Mouse (Mus musculus) ZHBTc4 (cell line): ENCODE measurements around the gene Pkd1.

ENCODE experiments used
- DNase-seq: peaks from one replicate; pipeline ENCODE4 v3.0.0-alpha.2; 2011; ENCODE audit warnings: low read depth, low spot score

Gene Pkd1

DNA sequence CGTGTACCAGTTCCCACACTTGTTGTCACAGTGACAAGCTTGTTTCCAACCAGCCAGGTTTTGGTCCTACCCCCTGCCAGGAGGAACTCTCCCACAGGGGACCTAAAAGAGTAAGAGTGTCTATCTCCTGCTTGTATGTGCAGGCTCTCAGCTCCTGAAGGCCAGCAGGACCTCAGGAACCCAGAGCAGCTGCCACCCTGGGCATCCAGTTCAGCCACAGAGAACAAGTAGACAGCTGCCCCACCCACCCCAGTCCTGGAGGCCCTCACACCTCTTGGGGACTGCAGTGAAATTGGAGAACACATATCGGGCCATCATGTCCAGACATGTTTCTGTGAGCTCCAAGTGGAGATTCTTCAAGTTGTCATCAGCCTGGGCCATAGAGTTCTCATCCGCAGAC lies 54.9 kb downstream of the Pkd1 start:
- DNase-seq = peak; percentile 48

DNA sequence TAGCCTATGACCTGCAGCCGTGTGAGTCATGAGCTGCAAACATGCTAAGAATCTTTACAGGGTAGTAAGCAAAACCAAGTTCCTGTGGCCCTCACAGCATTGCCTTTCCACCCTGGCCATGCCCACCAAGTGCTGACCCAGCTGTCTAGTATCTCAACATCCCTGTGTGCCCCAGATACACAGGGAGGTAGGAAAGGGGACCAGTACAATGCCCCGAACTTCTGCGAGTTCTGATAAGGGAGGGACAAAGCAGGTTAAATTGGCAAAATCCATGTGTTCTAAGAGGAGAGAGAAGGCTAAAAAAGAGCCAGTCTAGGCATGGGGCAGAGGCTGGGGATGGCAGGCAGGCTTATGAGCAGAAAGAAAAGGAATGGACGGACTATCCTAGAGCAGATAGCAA lies 58.7 kb downstream of the Pkd1 start:
- DNase-seq = no peak

DNA sequence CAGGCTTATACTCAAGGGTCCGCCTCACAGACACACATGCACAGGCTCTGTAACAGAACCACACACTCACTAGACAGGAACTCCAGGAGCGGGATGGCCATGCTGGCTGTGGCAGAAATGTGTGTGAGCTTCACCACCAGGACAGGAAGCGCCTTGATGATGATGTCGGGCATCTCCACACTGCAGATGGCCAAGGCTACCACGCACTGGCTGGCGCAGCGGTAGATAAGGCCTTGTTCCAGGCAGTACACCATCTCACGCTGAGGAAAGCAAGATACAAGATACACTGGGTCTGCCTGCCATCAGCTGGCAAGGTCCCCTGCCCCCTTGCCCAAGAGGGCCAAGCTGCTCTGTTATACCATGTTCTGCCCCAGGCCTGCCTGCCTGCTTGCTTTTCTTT lies 59.2 kb downstream of the Pkd1 start:
- DNase-seq = no peak

DNA sequence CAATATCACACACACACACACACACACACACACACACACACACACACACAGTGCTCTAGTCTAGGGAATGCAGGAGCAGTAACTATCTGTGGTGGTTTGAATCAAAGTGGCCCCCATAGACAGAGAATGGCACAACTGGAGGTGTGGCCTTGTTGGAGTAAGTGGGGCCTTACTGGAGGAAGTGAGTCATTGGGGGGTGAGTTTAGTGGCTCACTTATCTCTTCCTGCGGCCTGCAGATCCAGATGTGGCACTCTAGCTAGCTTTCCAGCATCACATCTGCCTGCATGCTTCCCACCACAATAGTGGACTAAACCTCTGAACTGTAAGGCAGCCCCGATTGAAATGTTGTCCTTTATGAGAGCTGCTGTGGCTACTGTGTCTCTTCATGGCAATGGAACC lies 61.1 kb downstream of the Pkd1 start:
- DNase-seq = no peak

DNA sequence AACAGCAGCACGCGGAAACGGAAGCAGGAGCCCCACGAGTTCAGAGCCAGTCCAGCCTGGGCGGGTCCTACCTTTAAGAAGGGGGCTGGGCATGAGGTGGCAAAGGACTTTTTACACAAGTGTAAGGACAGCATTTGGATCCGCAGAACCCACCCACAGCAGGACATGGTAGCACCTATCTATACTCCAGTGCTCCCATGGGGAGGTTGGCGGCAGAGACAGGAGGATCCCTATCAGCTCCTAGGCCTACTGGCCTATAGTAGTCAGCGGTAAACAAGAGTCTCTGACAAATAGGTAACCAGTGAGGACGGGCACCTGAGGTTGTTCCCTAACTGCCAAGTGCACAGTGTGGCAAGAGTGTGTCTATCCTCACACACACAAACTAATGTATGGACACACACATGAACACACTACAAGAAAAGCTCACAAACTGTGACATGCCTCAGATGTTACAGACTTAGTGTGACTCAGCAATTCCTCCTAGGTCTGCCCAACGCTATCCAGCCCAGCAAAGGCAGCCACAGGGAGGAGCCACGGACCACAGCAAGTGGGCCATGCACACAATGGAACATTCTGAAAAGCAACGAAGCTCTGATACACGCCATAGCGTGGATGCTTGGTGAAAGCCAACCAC lies 68.0 kb downstream of the Pkd1 start:
- DNase-seq = peak; percentile 68

DNA sequence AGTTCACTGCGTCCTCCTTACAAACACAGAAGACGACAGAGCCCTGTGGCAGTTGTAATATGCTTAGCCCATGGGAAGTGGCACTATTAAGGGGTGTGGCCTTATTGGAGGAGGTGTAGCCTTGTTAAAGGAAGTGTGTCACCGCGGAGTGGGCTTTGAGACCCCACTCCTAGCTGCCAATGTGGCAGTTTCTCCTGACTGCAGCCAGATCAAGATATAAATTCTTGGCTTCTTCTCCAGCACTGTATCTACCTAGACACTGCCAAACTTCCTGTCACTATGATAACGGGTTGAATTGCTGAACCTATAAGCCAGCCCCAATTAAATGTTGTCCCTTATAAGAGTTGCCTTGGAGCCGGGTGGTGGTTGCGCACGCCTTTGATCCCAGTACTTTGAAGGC lies 75.8 kb downstream of the Pkd1 start:
- DNase-seq = no peak

DNA sequence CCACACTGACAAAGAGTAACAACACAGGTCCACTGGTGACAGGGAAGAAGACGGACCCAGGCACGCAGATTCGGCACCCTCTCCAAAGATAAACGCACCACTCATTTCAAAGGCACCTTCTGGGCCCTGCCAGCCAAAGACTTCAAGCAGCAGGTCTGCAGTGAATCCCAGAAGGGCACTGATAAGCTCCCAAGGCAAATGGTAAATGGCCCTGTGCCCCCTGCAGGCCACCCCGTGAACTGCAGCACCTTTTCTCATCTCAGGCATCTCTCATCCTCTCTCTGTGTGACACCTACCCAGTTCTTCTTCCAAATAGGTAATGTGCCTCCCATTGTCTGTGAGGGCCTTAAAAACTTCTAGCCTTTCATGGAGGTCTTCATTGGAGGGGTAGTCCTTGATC lies 79.0 kb downstream of the Pkd1 start:
- DNase-seq = peak; percentile 85

DNA sequence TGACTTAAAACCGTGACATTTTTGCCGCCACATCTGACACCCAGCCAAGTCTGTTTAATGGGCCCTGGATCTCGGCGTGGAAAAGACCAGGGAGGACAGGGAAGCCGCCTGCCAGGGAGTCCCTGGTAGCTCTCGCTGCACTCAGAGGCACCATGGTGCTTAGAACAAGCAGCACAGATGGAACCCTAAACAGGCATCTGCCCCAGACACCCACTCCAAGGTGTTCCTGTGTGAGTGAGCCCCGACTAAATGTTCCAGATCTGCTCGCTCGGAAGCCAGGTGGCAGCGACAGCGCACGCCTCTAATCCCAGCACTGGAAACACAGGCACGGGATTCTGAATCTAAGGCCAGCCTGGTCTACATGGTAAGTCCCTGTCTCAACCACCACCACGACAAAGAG lies 80.4 kb downstream of the Pkd1 start:
- no peak for DNase-seq

DNA sequence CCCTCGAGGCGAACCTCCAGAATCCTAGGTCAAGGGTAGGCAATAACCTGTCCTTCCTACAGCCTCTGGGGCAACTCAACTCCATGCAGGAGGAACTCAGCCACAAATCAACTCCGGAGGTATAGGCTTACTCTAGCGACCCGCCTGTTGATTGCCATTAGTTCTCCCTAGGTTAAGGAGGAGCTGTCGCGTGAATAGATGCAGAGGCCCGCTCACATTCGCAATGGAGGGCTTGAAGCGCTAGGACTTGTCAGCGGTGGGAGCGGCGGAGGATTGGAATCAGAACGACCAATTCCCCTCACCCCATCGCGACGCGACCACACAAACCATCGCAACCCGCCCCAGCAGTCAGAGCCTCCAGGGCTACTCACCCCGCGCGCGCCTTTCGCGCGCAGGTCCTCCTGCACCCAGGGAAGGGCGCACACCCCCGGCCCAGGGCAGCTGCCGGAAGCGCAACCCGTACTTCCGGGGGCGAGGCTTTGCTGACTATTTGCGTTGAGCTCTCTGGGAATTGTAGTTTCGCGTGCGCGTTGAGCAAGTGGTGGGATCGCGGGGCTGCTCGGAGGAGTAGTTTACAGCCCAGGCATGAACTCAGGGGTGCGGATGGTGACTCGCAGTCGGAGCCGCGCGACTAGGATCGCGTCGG lies 82.7 kb downstream of the Pkd1 start, which contains the start of the genes Tsc2 and Nthl1:
Gene Tsc2, minus strand, starts transcription at position 464 of the 646 bp plus-strand sequence.
Gene Nthl1, plus strand, starts transcription at position 514 of the 646 bp plus-strand sequence.
- peak; percentile 96 for DNase-seq

DNA sequence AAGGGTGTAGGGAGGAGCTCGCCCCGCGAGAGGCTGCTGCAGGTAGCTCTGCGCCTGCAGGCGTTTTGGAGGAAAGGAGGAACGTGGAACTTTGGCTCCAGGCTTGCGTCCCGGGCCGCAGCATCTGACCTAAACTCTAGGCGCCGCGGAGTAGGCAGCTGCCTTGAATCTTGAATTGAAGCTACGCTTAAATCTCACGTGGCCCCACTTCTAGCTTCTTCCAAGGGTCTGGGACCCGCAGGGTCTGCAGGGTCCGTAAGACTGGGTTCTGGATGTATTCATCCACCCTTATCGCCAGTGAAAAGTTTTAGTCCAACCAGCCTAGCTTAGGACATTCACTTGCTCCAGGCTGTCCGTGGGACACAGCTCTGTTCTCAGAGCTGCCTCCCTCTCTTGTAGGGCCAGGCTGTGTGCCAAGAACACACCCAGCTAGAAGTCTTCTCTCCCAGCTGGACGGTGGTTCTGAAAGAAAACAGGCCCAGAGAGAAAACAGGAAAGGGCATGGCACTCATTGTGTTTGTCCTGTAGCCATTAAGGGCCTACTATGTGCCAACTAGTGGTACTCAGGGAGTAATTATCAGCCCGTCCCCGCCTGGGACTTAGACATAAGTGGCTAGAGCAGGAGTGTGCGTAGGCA lies 83.3 kb downstream of the Pkd1 start:
- peak; percentile 43 for DNase-seq

DNA sequence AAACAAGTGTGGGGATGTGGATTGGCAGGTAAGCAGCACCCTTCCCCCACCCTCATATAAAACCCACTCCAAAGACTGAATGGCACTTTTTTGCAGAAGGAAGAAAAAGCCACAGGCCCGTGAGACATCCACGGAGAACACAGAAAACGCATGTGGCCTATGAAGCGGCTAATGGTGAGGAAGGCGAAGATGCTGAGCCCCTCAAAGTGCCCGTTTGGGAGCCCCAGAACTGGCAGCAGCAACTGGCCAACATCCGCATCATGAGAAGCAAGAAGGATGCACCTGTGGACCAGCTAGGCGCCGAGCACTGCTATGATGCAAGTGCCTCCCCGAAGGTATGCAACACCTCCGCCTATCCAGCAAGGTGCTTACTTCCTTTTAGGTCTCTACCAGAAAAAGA lies 84.2 kb downstream of the Pkd1 start:
- DNase-seq = no peak

DNA sequence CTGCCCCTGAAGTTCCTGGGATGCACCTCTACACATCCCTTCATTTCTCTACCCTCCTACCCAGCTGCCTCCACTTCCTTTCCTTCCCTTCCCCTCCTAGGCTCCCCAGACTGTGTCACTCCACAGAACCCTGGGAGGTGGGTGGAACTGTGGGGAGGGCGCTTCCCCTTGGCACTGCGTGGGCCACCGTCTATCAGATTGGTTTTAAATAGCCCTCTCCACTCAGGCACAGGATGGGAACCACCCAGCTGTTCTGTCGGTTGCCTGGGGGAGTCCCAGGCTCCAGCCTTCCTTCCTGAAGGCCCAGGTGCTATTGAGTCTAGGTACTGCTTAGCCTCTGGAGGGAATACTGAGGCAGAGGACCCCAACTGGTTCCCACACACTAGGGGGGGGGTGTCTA lies 85.4 kb downstream of the Pkd1 start:
- DNase-seq = no peak

DNA sequence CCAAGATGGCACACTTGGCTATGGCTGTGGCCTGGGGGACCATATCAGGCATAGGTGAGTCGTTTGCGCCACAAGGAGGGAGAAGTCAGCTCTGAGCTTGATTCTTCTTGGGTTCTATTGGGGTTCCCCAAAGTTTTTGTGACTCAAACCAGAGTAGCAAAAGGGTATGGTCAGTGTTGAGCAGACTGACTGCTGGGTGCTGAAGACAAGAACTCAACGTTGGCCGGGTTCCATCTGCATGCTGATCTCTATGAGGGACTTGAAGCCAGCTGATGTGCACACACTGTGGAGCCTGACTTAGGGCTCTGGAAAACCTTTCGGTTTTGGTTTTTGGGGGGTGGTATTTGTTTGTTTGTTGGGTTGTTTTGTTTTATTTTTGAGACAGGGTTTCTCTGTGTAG lies 86.1 kb downstream of the Pkd1 start:
- no peak for DNase-seq

DNA sequence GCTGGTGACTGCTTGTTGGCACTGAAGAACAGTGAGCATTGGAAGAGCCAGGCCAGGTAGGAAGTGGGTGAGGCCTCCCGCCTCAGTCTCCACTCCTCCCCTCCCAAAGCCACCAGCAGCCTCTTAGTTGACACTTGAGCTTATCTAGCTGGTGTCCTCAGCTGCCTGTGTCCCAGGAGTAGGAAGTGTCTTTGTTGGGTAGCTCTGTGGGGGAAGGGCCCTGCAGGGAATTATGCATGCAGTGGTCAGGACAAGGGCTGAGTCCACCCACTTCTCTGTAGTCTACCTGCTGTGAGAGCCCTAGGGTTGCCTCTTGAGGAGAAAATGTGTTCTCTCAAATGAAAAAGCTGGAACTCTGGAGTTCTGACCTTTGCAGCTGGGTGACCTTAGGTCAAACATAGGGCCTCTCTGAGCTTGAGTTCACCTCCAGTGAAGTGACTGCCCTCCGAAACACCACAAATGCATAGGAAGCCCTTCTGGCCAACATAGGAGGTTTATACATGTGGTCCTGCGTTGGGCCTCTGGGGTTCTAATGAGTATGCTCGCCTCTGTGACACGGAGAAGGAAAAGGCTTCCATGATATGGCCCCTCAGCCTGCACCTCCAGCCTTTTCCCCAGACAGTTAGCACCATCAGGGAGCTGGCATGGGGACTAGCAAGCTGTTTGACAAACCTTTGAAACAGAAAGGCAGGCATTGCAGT lies 87.3 kb downstream of the Pkd1 start:
- peak; percentile 74 for DNase-seq

DNA sequence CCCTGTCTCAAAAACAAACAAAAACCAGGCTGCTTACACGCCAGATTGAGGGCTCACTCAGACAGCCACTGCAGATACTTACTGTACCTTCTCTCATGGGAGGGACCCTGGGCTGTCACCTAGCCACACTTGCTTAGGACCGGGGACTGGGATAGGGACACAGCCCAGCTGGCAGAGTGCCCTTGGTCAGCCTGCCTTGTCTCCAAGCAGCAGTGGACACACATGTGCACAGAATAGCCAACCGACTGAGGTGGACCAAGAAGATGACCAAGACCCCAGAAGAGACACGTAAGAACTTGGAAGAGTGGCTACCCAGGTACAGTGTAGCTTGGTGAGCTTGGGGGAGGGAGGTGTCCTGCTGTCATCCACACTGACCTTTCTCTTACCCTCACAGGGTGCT lies 88.6 kb downstream of the Pkd1 start:
- no peak for DNase-seq

DNA sequence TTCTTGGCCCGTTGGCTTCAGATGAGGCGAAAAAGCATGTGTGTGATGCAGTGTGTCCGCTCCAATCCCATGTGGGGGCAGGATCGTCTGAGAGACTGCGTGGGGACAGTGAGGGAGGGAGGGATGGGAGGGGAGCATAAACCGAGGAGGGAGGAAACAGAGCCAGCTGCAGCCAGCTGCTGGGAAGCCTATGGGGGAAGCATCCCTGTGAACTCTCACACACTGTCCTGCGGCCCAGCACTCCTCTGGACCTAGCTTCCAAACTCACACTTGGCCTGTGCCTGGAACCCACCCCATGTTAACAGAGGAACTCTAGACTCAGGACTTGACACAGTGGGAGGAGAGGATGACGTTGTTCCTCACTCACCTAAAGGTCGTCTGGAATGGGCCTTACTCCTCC lies 89.2 kb downstream of the Pkd1 start:
- no peak for DNase-seq

DNA sequence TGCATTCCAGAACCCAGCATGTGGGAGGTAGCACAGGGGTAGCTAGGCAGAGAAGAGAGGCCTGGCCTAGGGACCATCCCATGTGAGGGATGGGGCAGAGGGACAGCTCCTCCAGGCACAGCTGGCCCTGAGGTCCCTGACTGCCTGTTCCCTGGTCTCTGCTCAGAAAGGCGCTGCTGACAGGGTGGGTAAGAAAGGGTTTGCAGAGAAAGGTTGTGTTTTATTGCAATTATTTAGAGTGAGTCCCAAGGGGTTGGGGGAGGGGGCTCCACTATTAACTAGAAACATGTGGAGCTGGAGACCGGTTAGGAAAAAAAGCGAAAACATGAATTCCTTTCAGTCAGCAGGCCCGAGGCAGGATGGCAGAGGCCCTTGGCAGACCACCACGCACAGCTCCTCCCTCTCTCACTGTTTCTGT lies 89.9 kb downstream of the Pkd1 start:
- DNase-seq = no peak

DNA sequence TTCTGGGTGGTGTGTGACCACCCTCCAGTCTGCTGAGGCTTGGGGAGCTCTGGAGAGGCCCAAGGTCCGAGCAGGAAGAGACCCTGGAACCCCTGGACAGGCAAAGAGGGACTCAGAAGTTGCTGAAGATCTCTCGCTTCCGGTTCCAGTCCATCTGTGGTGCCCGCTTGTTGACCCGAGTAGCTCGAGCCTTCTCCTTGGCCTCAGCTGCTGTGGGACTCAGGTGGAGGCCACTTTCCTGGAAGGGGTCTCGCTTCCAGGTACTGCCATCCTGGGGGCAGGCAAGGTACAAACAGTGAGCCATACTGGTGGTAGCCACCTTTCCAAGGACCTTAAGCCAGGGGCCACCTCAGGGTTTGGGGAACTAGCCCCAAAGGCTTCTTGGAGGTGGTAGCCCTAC lies 90.5 kb downstream of the Pkd1 start:
- no peak for DNase-seq

DNA sequence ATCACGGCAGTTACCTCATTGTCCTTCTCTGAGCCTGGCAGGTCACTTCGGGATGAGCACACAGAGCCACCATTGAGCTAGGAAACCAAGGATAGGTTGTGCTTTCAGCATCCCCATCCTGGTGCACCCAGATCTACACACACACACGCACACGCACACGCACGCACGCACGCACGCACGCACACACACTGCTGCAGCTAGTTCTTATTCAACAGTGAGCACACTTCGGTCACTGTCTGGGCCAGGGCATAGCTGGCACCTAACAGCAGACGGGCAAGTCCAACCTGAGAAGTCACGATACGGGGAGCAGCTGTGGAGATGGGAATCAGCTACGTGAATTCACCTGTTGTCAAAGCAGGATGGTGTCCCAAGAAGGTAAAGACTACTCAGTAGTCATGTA lies 90.9 kb downstream of the Pkd1 start:
- DNase-seq = peak; percentile 54

DNA sequence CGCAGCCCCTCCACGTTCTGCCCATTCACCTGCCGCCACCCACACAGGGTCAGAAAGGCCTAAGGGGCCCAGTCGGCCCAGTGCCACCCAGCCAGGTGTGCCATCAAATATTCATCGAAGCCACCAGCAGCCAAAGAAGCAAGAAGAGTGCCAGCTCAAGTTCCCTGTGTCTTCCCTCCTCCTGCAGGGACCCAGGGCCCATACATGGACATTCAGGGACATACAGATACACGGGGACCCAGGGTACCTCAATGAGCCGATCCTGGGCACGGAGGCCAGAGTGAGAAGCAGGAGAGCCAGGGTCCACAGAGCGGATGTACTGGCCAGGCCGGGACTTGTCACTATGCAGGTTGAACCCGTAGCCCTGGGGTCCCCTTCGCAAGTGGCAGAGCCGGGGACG lies 92.3 kb downstream of the Pkd1 start:
- no peak for DNase-seq

DNA sequence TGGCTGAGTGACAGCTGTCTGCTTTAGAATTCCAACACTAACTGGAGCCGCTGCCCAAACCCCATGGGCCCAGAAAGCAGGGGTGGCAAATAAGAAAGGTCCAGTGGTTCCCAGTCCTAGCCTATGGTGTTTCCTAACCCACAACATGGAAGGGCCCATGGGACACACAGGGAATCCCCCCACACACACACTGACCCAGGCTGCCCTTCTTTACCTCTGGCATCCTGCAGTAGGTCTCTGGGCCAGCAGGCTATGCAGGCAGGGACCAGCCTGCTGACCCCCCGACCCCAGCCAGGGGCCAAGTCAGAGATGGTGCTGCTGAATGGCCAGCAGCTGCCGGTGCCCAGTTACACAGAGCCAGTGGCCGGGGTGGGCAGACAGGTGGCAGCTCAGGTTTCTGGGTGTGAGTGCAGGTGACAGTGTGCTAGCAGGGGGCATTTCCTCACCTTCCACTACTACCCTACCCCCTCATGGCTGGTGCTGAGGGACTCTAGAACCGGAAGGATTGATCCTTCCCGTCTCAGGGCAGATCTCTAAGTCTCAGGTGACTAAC lies 93.2 kb downstream of the Pkd1 start:
- no peak for DNase-seq

DNA sequence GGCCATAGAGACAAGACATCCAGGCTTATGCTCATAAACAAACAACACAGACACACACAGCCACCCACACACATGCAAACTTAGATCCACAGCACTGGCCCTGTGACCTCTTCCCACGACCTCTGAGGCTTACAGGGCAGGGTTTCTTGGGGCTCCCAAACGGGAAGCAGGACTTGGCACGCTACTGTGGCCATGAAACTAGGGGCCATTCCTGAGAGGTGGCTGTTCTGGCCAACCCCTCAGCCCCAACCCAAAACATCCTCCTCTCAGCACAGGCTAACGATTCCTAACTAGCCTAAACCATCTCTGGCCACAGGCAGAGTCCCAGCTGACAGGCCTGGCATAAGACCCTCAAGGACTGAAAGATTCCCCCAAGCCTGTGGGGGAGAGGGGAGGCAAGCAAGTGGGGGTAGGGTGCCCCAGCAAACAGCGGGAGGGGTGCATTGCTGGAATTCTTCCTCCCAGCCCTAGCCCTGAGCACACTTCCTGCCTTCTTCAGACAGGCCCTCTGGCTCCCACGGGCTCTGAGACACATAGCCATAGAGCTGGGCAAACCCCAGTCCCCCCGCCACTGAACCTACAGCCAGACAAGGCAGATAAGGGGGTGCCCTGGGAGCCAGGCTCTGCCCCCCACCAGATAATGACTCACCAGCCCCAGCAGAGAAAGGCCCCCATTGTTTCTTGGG lies 94.5 kb downstream of the Pkd1 start:
- no peak for DNase-seq
